Mouse (Mus musculus) bone marrow macrophage, adult 2 months (primary cell): ENCODE measurements around the gene Nlrc5. TPM values are rescaled to one million over a fixed set of nuclear protein-coding genes. Genes with fewer than 3 reads are reported as not detected.

Experiments used
- H3K27ac ChIP-seq: 2 replicates; pipeline ENCODE4 v1.5.1; 2012; ENCODE audit warnings: low read depth, low read length; ENCODE audit not compliant: insufficient read depth
- H3K4me1 ChIP-seq: 2 replicates; pipeline ENCODE4 v1.6.1; 2012; ENCODE audit warnings: low read length; ENCODE audit not compliant: control insufficient read depth, insufficient read depth
- H3K4me3 ChIP-seq: 2 replicates; pipeline ENCODE4 v1.5.1; 2012; ENCODE audit warnings: mild to moderate bottlenecking, low read length, moderate library complexity; ENCODE audit not compliant: insufficient read depth
- CTCF ChIP-seq: IDR thresholded peaks from 2 replicates; pipeline ENCODE4 v1.5.1; 2012; ENCODE audit warnings: low read depth, mild to moderate bottlenecking, low read length, moderate library complexity
- POLR2A ChIP-seq: IDR thresholded peaks from 2 replicates; pipeline ENCODE4 v1.6.1; 2012; ENCODE audit warnings: mild to moderate bottlenecking, low read depth, low read length, borderline replicate concordance
- polyA plus RNA-seq: library from polyadenylated mRNA; stranded (reverse); fragments of >200 nt; gene quantifications from 2 replicates; pipeline ENCODE4 v1.2.4, GENCODE M21; 2012; ENCODE audit not compliant: missing spikeins, insufficient read depth, insufficient read length

Gene Nlrc5
- polyA plus RNA-seq, 1 experiment = 37.8 TPM

- no peak overlapping the region for H3K4me3 ChIP-seq
- H3K27ac ChIP-seq = no peak overlapping the region
- TF ChIP-seq POLR2A = no peak
- TF ChIP-seq CTCF = no peak
- no peaks in the 10 kb centered on the region for H3K4me1 ChIP-seq
These were observed 82.0 kb downstream of the Nlrc5 start for GRCm38 (mm10) chr8:94516209-94516593.

GRCm38 (mm10) chr8:94516766-94517165, 82.6 kb downstream of the Nlrc5 start:
- TF ChIP-seq POLR2A (no peak), CTCF (no peak)
- H3K27ac ChIP-seq = no peak overlapping the region
- no peak overlapping the region for H3K4me3 ChIP-seq
- H3K4me1 ChIP-seq = no peaks in the 10 kb centered on the region

GRCm38 (mm10) chr8:94518331-94518730, 84.2 kb downstream of the Nlrc5 start:
- Histone ChIP-seq H3K27ac (no peak overlapping the region), H3K4me1 (no peaks in the 10 kb centered on the region), H3K4me3 (no peak overlapping the region)
- TF ChIP-seq POLR2A (no peak), CTCF (no peak)

GRCm38 (mm10) chr8:94519021-94519420, 84.9 kb downstream of the Nlrc5 start:
- TF ChIP-seq POLR2A = no peak
- TF ChIP-seq CTCF = no peak
- Histone ChIP-seq H3K4me1 (no peaks in the 10 kb centered on the region), H3K27ac (no peak overlapping the region), H3K4me3 (no peak overlapping the region)

- H3K4me1 ChIP-seq = no peaks in the 10 kb centered on the region
- H3K4me3 ChIP-seq = no peak overlapping the region
- H3K27ac ChIP-seq = no peak overlapping the region
- TF ChIP-seq POLR2A = no peak
- no peak for TF ChIP-seq CTCF
These were observed 87.3 kb downstream of the Nlrc5 start for GRCm38 (mm10) chr8:94521481-94521880.

- H3K4me3 ChIP-seq = no peak overlapping the region
- H3K4me1 ChIP-seq = no peaks in the 10 kb centered on the region
- H3K27ac ChIP-seq = no peak overlapping the region
- no peak for TF ChIP-seq POLR2A
- TF ChIP-seq CTCF = no peak
These were observed 88.3 kb downstream of the Nlrc5 start for GRCm38 (mm10) chr8:94522482-94522881.

- no peak overlapping the region for H3K4me3 ChIP-seq
- no peak for TF ChIP-seq CTCF
- TF ChIP-seq POLR2A = no peak
- no peaks in the 10 kb centered on the region for H3K4me1 ChIP-seq
- no peak overlapping the region for H3K27ac ChIP-seq
These were observed 90.4 kb downstream of the Nlrc5 start for GRCm38 (mm10) chr8:94524554-94524953.

GRCm38 (mm10) chr8:94527178-94527577, 93.0 kb downstream of the Nlrc5 start:
- no peaks in the 10 kb centered on the region for H3K4me1 ChIP-seq
- H3K4me3 ChIP-seq = no peak overlapping the region
- H3K27ac ChIP-seq = no peak overlapping the region
- TF ChIP-seq CTCF = no peak
- no peak for TF ChIP-seq POLR2A

GRCm38 (mm10) chr8:94528245-94528644, 94.1 kb downstream of the Nlrc5 start:
- Histone ChIP-seq H3K4me3 (no peak overlapping the region), H3K4me1 (no peaks in the 10 kb centered on the region), H3K27ac (no peak overlapping the region)
- TF ChIP-seq POLR2A (no peak), CTCF (peak; percentile 57)

- TF ChIP-seq POLR2A (no peak), CTCF (no peak)
- no peak overlapping the region for H3K4me3 ChIP-seq
- no peak overlapping the region for H3K27ac ChIP-seq
These were observed 95.7 kb downstream of the Nlrc5 start for GRCm38 (mm10) chr8:94529875-94530274.

GRCm38 (mm10) chr8:94530643-94531042, 96.5 kb downstream of the Nlrc5 start:
- 0 out of 2 replicates have a peak, but pooled peaks cover 2% of the 10 kb centered on the region for H3K4me1 ChIP-seq
- TF ChIP-seq CTCF = no peak
- TF ChIP-seq POLR2A = no peak
- no peak overlapping the region for H3K27ac ChIP-seq
- H3K4me3 ChIP-seq = no peak overlapping the region

More at GRCm38 (mm10) chr8:94529875-94530274, 95.7 kb downstream of the Nlrc5 start:
- H3K4me1 ChIP-seq = 0 out of 2 replicates have a peak, but pooled peaks cover 2% of the 10 kb centered on the region
